Mouse (Mus musculus) kidney, postnatal 14 days (tissue): Measurements from ENCODE around the gene Nkx6-1.

Experiments
- DNase-seq: peaks from one replicate; pipeline ENCODE4 v3.0.0; 2022; ENCODE audit warnings: mixed read lengths

Nkx6-1 gene

GRCm38 (mm10) chr5:101664945-101665615 is at the start of gene Nkx6-1:
Gene Nkx6-1 (minus strand): TSS chr5:101664996.
- DNase-seq, result peak; percentile 84

GRCm38 (mm10) chr5:101713064-101713613 is 48.3 kb upstream of the Nkx6-1 start:
- peak; percentile 30 for DNase-seq

- DNase-seq, result no peak
These were observed 38.8 kb upstream of the Nkx6-1 start for GRCm38 (mm10) chr5:101703374-101704260.

GRCm38 (mm10) chr5:101702636-101703035 is 37.8 kb upstream of the Nkx6-1 start:
- no peak for DNase-seq

GRCm38 (mm10) chr5:101700607-101701006 is 35.8 kb upstream of the Nkx6-1 start:
- DNase-seq, result peak; percentile 31

GRCm38 (mm10) chr5:101688581-101688980 is 23.8 kb upstream of the Nkx6-1 start:
- no peak for DNase-seq

GRCm38 (mm10) chr5:101683340-101683739 is 18.5 kb upstream of the Nkx6-1 start:
- DNase-seq, result no peak

- no peak for DNase-seq
These were observed 15.5 kb upstream of the Nkx6-1 start for GRCm38 (mm10) chr5:101680338-101680737.

GRCm38 (mm10) chr5:101669381-101669780 is 4.6 kb upstream of the Nkx6-1 start:
- no peak for DNase-seq

GRCm38 (mm10) chr5:101668475-101668874 is 3.7 kb upstream of the Nkx6-1 start:
- no peak for DNase-seq

- no peak for DNase-seq
These were observed 3.2 kb upstream of the Nkx6-1 start for GRCm38 (mm10) chr5:101668028-101668427.

- DNase-seq, result no peak
These were observed 2.6 kb upstream of the Nkx6-1 start for GRCm38 (mm10) chr5:101667263-101667990.

- DNase-seq, result no peak
These were observed 1.9 kb upstream of the Nkx6-1 start for GRCm38 (mm10) chr5:101666713-101667112.

GRCm38 (mm10) chr5:101666091-101666490 is 1.3 kb upstream of the Nkx6-1 start:
- DNase-seq, result no peak

GRCm38 (mm10) chr5:101664423-101664921 is 324 bp downstream of the Nkx6-1 start:
- no peak for DNase-seq

- no peak for DNase-seq
These were observed 974 bp downstream of the Nkx6-1 start for GRCm38 (mm10) chr5:101663621-101664422.

GRCm38 (mm10) chr5:101663176-101663575 is 1.6 kb downstream of the Nkx6-1 start:
- DNase-seq, result no peak

- DNase-seq, result no peak
These were observed 2.3 kb downstream of the Nkx6-1 start for GRCm38 (mm10) chr5:101662485-101662884.

GRCm38 (mm10) chr5:101661561-101662211 is 3.1 kb downstream of the Nkx6-1 start:
- no peak for DNase-seq

GRCm38 (mm10) chr5:101660666-101661065 is 4.1 kb downstream of the Nkx6-1 start:
- no peak for DNase-seq

- DNase-seq, result no peak
These were observed 5.3 kb downstream of the Nkx6-1 start for GRCm38 (mm10) chr5:101659411-101659971.
